Mouse (Mus musculus): Measurements from ENCODE around the gene Cd40lg. TPM values are rescaled to one million over a fixed set of nuclear protein-coding genes. Genes with fewer than 3 reads are reported as not detected.

Cd40lg gene
- total and polyA plus RNA-seq, 3 experiments: 0.19 to 0.21 TPM; not detected in 1

DNA sequence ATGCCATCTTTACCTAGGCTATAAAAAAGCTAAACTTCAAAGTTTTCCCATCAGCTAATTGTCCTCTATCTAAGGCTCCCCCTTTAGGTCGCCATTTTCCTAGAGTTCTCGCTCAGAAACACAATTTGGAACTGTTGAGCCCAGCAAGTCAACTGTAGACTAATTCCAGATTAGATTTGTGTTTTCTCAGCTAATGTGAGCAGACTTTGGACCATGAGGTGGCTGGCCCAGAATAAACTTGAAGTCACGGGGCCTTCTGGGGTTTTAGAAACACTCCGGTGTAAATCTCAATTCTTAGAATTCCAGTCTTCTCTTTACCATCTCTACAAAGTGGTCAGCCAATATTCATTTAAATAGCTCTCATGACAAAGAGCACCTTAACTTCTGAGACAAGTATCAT lies 3.6 kb downstream of the Cd40lg start:
- no peak overlapping the region for H3K4me3 ChIP-seq (replicated peaks in 1 of 3; ENCODE audit: low read depth in 2 of 3, low read length in 2 of 3, poor library complexity in 1 of 3)
- H3K4me2 ChIP-seq (ENCODE audit: insufficient read depth, low read depth, poor library complexity, severe bottlenecking): no peak overlapping the region
- in situ Hi-C loops (cut with MboI; ENCODE audit: low pct_ligation_motif_present, low pct_unique_long_range_greater_than_20kb, low sequenced_read_pairs): no loop called here
- H3K4me1 ChIP-seq (ENCODE audit: control insufficient read depth in 1 of 2, insufficient read depth in 2 of 2): no peaks in the 10 kb centered on the region
- no peaks in the 10 kb centered on the region for H3K79me2 ChIP-seq (replicated peaks; ENCODE audit: control insufficient read depth, extremely low read depth, insufficient read depth, poor library complexity, severe bottlenecking)
- TF ChIP-seq ZC3H11A (IDR thresholded peaks at IDR 0.05; ENCODE audit: low read depth, low read length) (no peak), CTCF (conservative IDR thresholded peaks at IDR 0.05 in 1 of 2, IDR thresholded peaks at IDR 0.05 in 1 of 2; ENCODE audit: low read depth in 2 of 2, low read length in 2 of 2) (no peak), IRF4 (IDR thresholded peaks at IDR 0.05; ENCODE audit: low read depth, low read length) (no peak), USF1 (IDR thresholded peaks at IDR 0.05; ENCODE audit: low read depth, low read length) (no peak), NRF1 (IDR thresholded peaks at IDR 0.05; ENCODE audit: low read depth, low read length) (no peak), ETS1 (conservative IDR thresholded peaks at IDR 0.05; ENCODE audit: low read depth, low read length) (no peak), ZNF384 (IDR thresholded peaks at IDR 0.05; ENCODE audit: low read depth, low read length) (no peak), TBP (conservative IDR thresholded peaks at IDR 0.05; ENCODE audit: low read depth, low read length) (no peak), RCOR1 (conservative IDR thresholded peaks at IDR 0.05; ENCODE audit: low read depth, low read length) (no peak), MYC (IDR thresholded peaks at IDR 0.05; ENCODE audit: low read depth, low read length) (no peak), JUN (IDR thresholded peaks at IDR 0.05; ENCODE audit: insufficient read depth, low read depth, low read length) (no peak), UBTF (IDR thresholded peaks at IDR 0.05; ENCODE audit: low read depth, low read length) (no peak), NELFE (IDR thresholded peaks at IDR 0.05; ENCODE audit: low read depth, low read length) (no peak), MXI1 (IDR thresholded peaks at IDR 0.05; ENCODE audit: low read depth, low read length) (no peak), ZKSCAN1 (IDR thresholded peaks at IDR 0.05; ENCODE audit: borderline replicate concordance, low read depth, low read length) (no peak), PAX5 (IDR thresholded peaks at IDR 0.05; ENCODE audit: low read length) (no peak), POLR2A (IDR thresholded peaks at IDR 0.05; ENCODE audit: low read depth, low read length) (no peak)
- H3K36me3 ChIP-seq (replicated peaks in 1 of 2; ENCODE audit: control insufficient read depth in 1 of 2, insufficient read depth in 1 of 2, low read length in 1 of 2): no peaks in the 10 kb centered on the region
- no peaks in the 10 kb centered on the region for H3K27me3 ChIP-seq (replicated peaks)
- no peak overlapping the region for H3K9ac ChIP-seq (ENCODE audit: insufficient read depth, low read depth)
- dilution Hi-C loops (cut with MboI; ENCODE audit: extremely low pct_ligation_motif_present, extremely low pct_unique_long_range_greater_than_20kb, low sequenced_read_pairs): no loop called here
- no peaks in the 10 kb centered on the region for H3K9me3 ChIP-seq (replicated peaks; ENCODE audit: low read length)
- DNase-seq (ENCODE audit: extremely low read depth): no peak
- no peak overlapping the region for H3K27ac ChIP-seq (ENCODE audit: insufficient read depth, low read depth)

DNA sequence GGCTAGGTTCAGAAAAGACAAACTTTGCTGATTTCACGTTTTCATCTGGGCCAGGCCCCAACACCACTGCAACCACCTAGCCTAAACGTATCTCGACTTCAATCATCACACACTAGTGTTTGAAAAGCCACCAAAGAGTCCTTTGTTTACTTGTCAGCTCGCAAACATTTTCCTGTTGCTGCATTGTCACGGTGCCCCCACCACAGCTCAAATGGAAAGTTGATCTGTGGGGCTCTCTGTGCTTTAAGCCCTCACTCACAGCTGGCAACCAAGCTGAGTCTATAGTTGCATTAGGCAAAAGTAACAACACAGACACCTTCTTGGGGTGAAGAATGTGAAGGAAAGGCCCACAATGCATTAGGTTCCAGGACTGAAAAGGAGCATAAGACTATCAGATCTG lies 4.3 kb downstream of the Cd40lg start:
- Histone ChIP-seq H3K9me3 (replicated peaks; ENCODE audit: low read length) (no peaks in the 10 kb centered on the region), H3K4me1 (ENCODE audit: control insufficient read depth in 1 of 2, insufficient read depth in 2 of 2) (no peaks in the 10 kb centered on the region), H3K36me3 (replicated peaks in 1 of 2; ENCODE audit: control insufficient read depth in 1 of 2, insufficient read depth in 1 of 2, low read length in 1 of 2) (no peaks in the 10 kb centered on the region), H3K79me2 (replicated peaks; ENCODE audit: control insufficient read depth, extremely low read depth, insufficient read depth, poor library complexity, severe bottlenecking) (no peaks in the 10 kb centered on the region), H3K9ac (ENCODE audit: insufficient read depth, low read depth) (no peak overlapping the region), H3K27ac (ENCODE audit: insufficient read depth, low read depth) (no peak overlapping the region), H3K27me3 (replicated peaks) (no peaks in the 10 kb centered on the region), H3K4me3 (replicated peaks in 1 of 3; ENCODE audit: low read depth in 2 of 3, low read length in 2 of 3, poor library complexity in 1 of 3) (no peak overlapping the region), H3K4me2 (ENCODE audit: insufficient read depth, low read depth, poor library complexity, severe bottlenecking) (no peak overlapping the region)
- TF ChIP-seq POLR2A (IDR thresholded peaks at IDR 0.05; ENCODE audit: low read depth, low read length): no peak
- no peak for TF ChIP-seq TCF12 (IDR thresholded peaks at IDR 0.05; ENCODE audit: low read depth, low read length)
- TF ChIP-seq ZNF384 (IDR thresholded peaks at IDR 0.05; ENCODE audit: low read depth, low read length): no peak
- TF ChIP-seq PAX5 (IDR thresholded peaks at IDR 0.05; ENCODE audit: low read length): no peak
- TF ChIP-seq SIN3A (IDR thresholded peaks at IDR 0.05; ENCODE audit: low read length): no peak
- TF ChIP-seq MYC (IDR thresholded peaks at IDR 0.05; ENCODE audit: low read depth, low read length): no peak
- TF ChIP-seq USF2 (conservative IDR thresholded peaks at IDR 0.05; ENCODE audit: low read depth, low read length): no peak
- TF ChIP-seq JUN (IDR thresholded peaks at IDR 0.05; ENCODE audit: insufficient read depth, low read depth, low read length): no peak
- no peak for TF ChIP-seq MXI1 (IDR thresholded peaks at IDR 0.05; ENCODE audit: low read depth, low read length)
- TF ChIP-seq NELFE (IDR thresholded peaks at IDR 0.05; ENCODE audit: low read depth, low read length): no peak
- no peak for TF ChIP-seq USF1 (IDR thresholded peaks at IDR 0.05; ENCODE audit: low read depth, low read length)
- no peak for TF ChIP-seq JUND (conservative IDR thresholded peaks at IDR 0.05; ENCODE audit: low read depth, low read length)
- DNase-seq (ENCODE audit: extremely low read depth): no peak
- dilution Hi-C loops (cut with MboI; ENCODE audit: extremely low pct_ligation_motif_present, extremely low pct_unique_long_range_greater_than_20kb, low sequenced_read_pairs) (no loop called here), in situ Hi-C loops (cut with MboI; ENCODE audit: low pct_ligation_motif_present, low pct_unique_long_range_greater_than_20kb, low sequenced_read_pairs) (no loop called here)
